Mouse (Mus musculus) C2C12 (cell line): Measurements from ENCODE around the gene Helz.

Experiments used
- CTCF ChIP-seq: IDR thresholded peaks from one replicate; pipeline ENCODE4 v1.5.1; 2011; ENCODE audit not compliant: control insufficient read depth, insufficient read depth, insufficient read length
- FOSL1 ChIP-seq: IDR thresholded peaks from one replicate; pipeline ENCODE4 v1.8.0; 2011; ENCODE audit warnings: mild to moderate bottlenecking, low read length; ENCODE audit not compliant: poor library complexity, insufficient read depth, severe bottlenecking
- MYOG ChIP-seq: IDR thresholded peaks from one replicate; pipeline ENCODE4 v1.6.1; 2011; ENCODE audit not compliant: control insufficient read depth, insufficient read length; ENCODE audit errors: extremely low read depth
- USF1 ChIP-seq: IDR thresholded peaks from one replicate; pipeline ENCODE4 v1.6.1; 2011; ENCODE audit warnings: low read depth, mild to moderate bottlenecking, control low read depth, moderate library complexity

DNA sequence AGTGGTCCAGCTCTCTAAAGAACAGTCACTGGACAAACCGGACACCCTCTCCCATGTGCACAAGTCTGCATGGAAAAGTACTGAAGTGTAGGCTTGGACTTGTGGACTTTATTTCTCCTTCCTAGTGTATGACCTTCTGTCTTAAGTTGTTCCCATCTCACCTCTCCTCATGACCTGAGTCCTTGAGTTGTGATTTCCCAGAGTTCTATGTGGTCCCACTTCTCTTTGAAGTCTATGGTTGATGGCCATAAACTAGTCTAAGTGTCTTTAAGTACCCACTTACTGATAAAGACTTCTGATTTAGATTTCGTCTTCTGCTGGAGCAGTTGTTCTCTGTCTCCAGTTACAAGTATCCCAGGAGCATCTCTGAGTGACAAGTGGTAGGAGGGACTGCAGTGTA, 119.8 kb downstream of the Helz start:
- no peak for TF ChIP-seq CTCF
- no peak for TF ChIP-seq USF1
- TF ChIP-seq FOSL1 = no peak
- TF ChIP-seq MYOG = no peak
